In the genomic region with DNA sequence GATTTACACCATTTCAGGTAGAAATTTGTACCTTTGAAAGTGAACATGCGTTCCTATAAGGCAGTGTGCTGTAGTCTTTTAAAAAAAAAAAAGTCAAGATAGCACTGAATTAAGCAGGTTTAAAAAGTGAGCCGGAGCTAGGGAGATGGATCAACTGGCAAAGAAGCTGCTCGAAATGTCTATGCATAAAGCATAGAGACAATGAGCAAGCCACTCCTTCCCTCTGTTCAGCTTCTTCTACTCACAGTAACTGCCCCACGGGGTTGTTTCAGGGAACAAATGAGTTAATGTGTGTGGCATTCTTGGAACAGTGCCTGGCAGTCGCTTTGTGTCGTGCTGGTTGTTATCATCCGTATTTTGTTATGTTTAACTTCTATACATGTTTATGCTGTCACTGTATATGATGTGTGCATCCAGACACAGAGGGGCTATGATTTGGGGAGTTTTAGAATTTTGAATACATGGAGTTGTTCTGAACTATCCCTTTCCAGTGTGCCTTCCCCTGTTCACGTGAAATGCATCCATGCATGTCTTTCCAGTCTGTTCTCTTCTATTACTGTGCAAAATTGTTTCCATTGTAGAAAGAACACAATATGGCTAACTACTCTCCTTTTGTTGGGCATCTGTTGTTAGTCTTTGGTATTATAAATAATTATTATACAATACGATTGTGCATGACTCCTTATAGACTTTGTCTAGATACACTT, we compare ENCODE assay signal across 12 mouse cellular contexts.
A peak's percentile ranks its signal among the peaks of the same experiment; 100 is the strongest.
DNase-seq lines count a peak whose midpoint lies in the region; ATAC-seq and TF ChIP-seq lines count a peak whose summit lies in the region.
"Had no signal": no experiment of that assay in that cellular context is flagged by ENCODE, and none has a peak within 500 bp of the region (broad histone marks: within the 10 kb centered on the region; RNA-seq: fewer than 3 reads in every experiment).

No protein-coding gene starts in this region.

- TF ChIP-seq CTCF in midbrain, postnatal 0 days (IDR thresholded peaks at IDR 0.05) = no peak

- no peak for ATAC-seq in intestine, embryonic 14.5 days (replicated peaks; ENCODE audit: low FRiP score, low TSS enrichment, low read depth)
- ATAC-seq in intestine, embryonic 15.5 days = no peak
- ATAC-seq in midbrain, postnatal 0 days (ENCODE audit: low FRiP score) = no peak
- peak; percentile 76; the same call in 1 of the 2 replicates for ATAC-seq in hindbrain, embryonic 16.5 days
- ATAC-seq in erythroblast, adult 5-6 weeks (replicated peaks; ENCODE audit: low FRiP score, poor library complexity, severe bottlenecking) = no peak

- no peaks in the 10 kb centered on the region for H3K27me3 ChIP-seq in intestine, embryonic 14.5 days (replicated peaks; ENCODE audit: control insufficient read depth, insufficient read depth, low read length)
- no peaks in the 10 kb centered on the region for H3K27me3 ChIP-seq in intestine, embryonic 15.5 days (replicated peaks)
- no peaks in the 10 kb centered on the region for H3K27me3 ChIP-seq in midbrain, postnatal 0 days (ENCODE audit: insufficient read depth, low read length)
- H3K27me3 ChIP-seq in midbrain, embryonic 10.5 days (ENCODE audit: low read depth, poor library complexity, severe bottlenecking) = no peaks in the 10 kb centered on the region
- no peaks in the 10 kb centered on the region for H3K27me3 ChIP-seq in hindbrain, embryonic 16.5 days (replicated peaks; ENCODE audit: control insufficient read depth, insufficient read depth, low read length)

- no peak overlapping the region for H3K4me3 ChIP-seq in intestine, embryonic 14.5 days (ENCODE audit: low read depth, low read length)
- H3K4me3 ChIP-seq in intestine, embryonic 15.5 days (replicated peaks) = no peak overlapping the region
- no peak overlapping the region for H3K4me3 ChIP-seq in midbrain, postnatal 0 days (ENCODE audit: low read depth, low read length)
- no peak overlapping the region for H3K4me3 ChIP-seq in midbrain, embryonic 10.5 days
- no peak overlapping the region for H3K4me3 ChIP-seq in hindbrain, embryonic 16.5 days (ENCODE audit: low read length)
- H3K4me3 ChIP-seq: myocyte had no signal

- no peaks in the 10 kb centered on the region for H3K9me3 ChIP-seq in intestine, embryonic 14.5 days (ENCODE audit: control insufficient read depth, low read length)
- no peaks in the 10 kb centered on the region for H3K9me3 ChIP-seq in intestine, embryonic 15.5 days
- no peaks in the 10 kb centered on the region for H3K9me3 ChIP-seq in midbrain, postnatal 0 days (ENCODE audit: low read length)
- H3K9me3 ChIP-seq in midbrain, embryonic 10.5 days (replicated peaks) = no peaks in the 10 kb centered on the region
- no peaks in the 10 kb centered on the region for H3K9me3 ChIP-seq in hindbrain, embryonic 16.5 days (ENCODE audit: control insufficient read depth, low read length)

- H3K4me1 ChIP-seq in intestine, embryonic 14.5 days (replicated peaks; ENCODE audit: control insufficient read depth, insufficient read depth, low read length) = peaks cover 30% of the 10 kb centered on the region
- H3K4me1 ChIP-seq in intestine, embryonic 15.5 days (replicated peaks) = 0 out of 2 replicates have a peak, but pooled peaks cover 5% of the 10 kb centered on the region
- H3K4me1 ChIP-seq in midbrain, postnatal 0 days (ENCODE audit: insufficient read depth, low read length) = no peaks in the 10 kb centered on the region
- H3K4me1 ChIP-seq in midbrain, embryonic 10.5 days = 0 out of 2 replicates have a peak, but pooled peaks cover 11% of the 10 kb centered on the region
- H3K4me1 ChIP-seq in hindbrain, embryonic 16.5 days (ENCODE audit: control insufficient read depth, insufficient read depth, low read depth, low read length) = peaks cover 8% of the 10 kb centered on the region

- no peak overlapping the region for H3K9ac ChIP-seq in intestine, embryonic 14.5 days (ENCODE audit: low read length)
- no peak overlapping the region for H3K9ac ChIP-seq in intestine, embryonic 15.5 days
- H3K9ac ChIP-seq in midbrain, postnatal 0 days (replicated peaks; ENCODE audit: low read length, poor library complexity, severe bottlenecking) = no peak overlapping the region
- no peak overlapping the region for H3K9ac ChIP-seq in hindbrain, embryonic 16.5 days (ENCODE audit: low read depth, low read length)

- 44% methylated on average over 9 of the region's 9 CpGs for WGBS in intestine, embryonic 14.5 days
- 48% methylated on average over 9 of the region's 9 CpGs for WGBS in intestine, embryonic 15.5 days
- 33% methylated on average over 9 of the region's 9 CpGs for WGBS in midbrain, postnatal 0 days
- WGBS in midbrain, embryonic 10.5 days = 72% methylated on average over 9 of the region's 9 CpGs
- 26% methylated on average over 9 of the region's 9 CpGs for WGBS in hindbrain, embryonic 16.5 days

- H3K4me2 ChIP-seq in intestine, embryonic 14.5 days (ENCODE audit: low read length) = no peak overlapping the region
- no peak overlapping the region for H3K4me2 ChIP-seq in intestine, embryonic 15.5 days (replicated peaks)
- no peak overlapping the region for H3K4me2 ChIP-seq in midbrain, postnatal 0 days (ENCODE audit: low read depth, low read length, poor library complexity, severe bottlenecking)
- H3K4me2 ChIP-seq in hindbrain, embryonic 16.5 days (ENCODE audit: low read length) = no peak overlapping the region; the same call in 1 of the 2 replicates

- DNase-seq in cerebellum, adult 9-10 months = peak; percentile 17
- DNase-seq in cerebellum, adult 11-12 months = no peak
- DNase-seq in intestine, embryonic 14.5 days (ENCODE audit: low spot score) = no peak
- DNase-seq in midbrain, postnatal 0 days (ENCODE audit: low spot score) = peak; percentile 73
- no peak for DNase-seq in midbrain, embryonic 10.5 days (ENCODE audit: low spot score)
- DNase-seq: layer of hippocampus, postnatal 36 days; right cerebral cortex, adult 18-20 months; thymus, postnatal 36 days had no signal

- peak overlapping the region; percentile 54; the same call in 1 of the 2 replicates for H3K27ac ChIP-seq in intestine, embryonic 14.5 days (ENCODE audit: low read depth)
- no peak overlapping the region for H3K27ac ChIP-seq in intestine, embryonic 15.5 days
- no peak overlapping the region for H3K27ac ChIP-seq in midbrain, postnatal 0 days (ENCODE audit: low read depth, low read length)
- H3K27ac ChIP-seq in midbrain, embryonic 10.5 days (replicated peaks) = no peak overlapping the region
- no peak overlapping the region for H3K27ac ChIP-seq in hindbrain, embryonic 16.5 days (ENCODE audit: low read depth, low read length)

- H3K36me3 ChIP-seq in intestine, embryonic 14.5 days (ENCODE audit: control insufficient read depth, insufficient read depth, low read length) = no peaks in the 10 kb centered on the region
- no peaks in the 10 kb centered on the region for H3K36me3 ChIP-seq in intestine, embryonic 15.5 days
- H3K36me3 ChIP-seq in midbrain, postnatal 0 days (ENCODE audit: insufficient read depth, low read length) = no peaks in the 10 kb centered on the region
- H3K36me3 ChIP-seq in midbrain, embryonic 10.5 days = no peaks in the 10 kb centered on the region
- H3K36me3 ChIP-seq in hindbrain, embryonic 16.5 days (ENCODE audit: control insufficient read depth, insufficient read depth, low read length) = no peaks in the 10 kb centered on the region

Comparison
In these comparisons a context has a peak if more than half of its experiments do, and no peak if none do; other contexts are left out.
1. DNase-seq: peak in cerebellum, adult 9-10 months (single experiment) and midbrain, postnatal 0 days (single experiment); none in cerebellum, adult 11-12 months (single experiment), intestine, embryonic 14.5 days (single experiment) and midbrain, embryonic 10.5 days (single experiment).